Mouse (Mus musculus): Measurements from ENCODE around the gene Tmcc1. TPM values are rescaled to one million over a fixed set of nuclear protein-coding genes. Genes with fewer than 3 reads are reported as not detected.
"Not testable (repeated sequence)": the region's sequence is repeated elsewhere in the genome, so short reads cannot be mapped to it uniquely, and the experiment has no call there.

The Tmcc1 gene
- total RNA-seq, 2 experiments from 2014 or later = 5.4 to 9.9 TPM

- no peak for ATAC-seq (replicated peaks; ENCODE audit: poor library complexity, severe bottlenecking)
Observed at GRCm38 (mm10) chr6:116154854-116155624, 38.2 kb downstream of the Tmcc1 start.

- ATAC-seq (replicated peaks; ENCODE audit: poor library complexity, severe bottlenecking) = no peak
Observed at GRCm38 (mm10) chr6:116147386-116147785, 45.9 kb downstream of the Tmcc1 start.

- ATAC-seq (replicated peaks; ENCODE audit: poor library complexity, severe bottlenecking) = no peak
Observed at GRCm38 (mm10) chr6:116141696-116142095, 51.6 kb downstream of the Tmcc1 start.

GRCm38 (mm10) chr6:116140782-116141181, 52.5 kb downstream of the Tmcc1 start:
- ATAC-seq (replicated peaks; ENCODE audit: poor library complexity, severe bottlenecking) = no peak

GRCm38 (mm10) chr6:116139143-116139856, 54.0 kb downstream of the Tmcc1 start:
- no peak for ATAC-seq (replicated peaks; ENCODE audit: poor library complexity, severe bottlenecking)

GRCm38 (mm10) chr6:116135971-116136632, 57.2 kb downstream of the Tmcc1 start:
- ATAC-seq (replicated peaks; ENCODE audit: poor library complexity, severe bottlenecking) = peak; percentile 75

- peak; percentile 65 for ATAC-seq (replicated peaks; ENCODE audit: poor library complexity, severe bottlenecking)
Observed at GRCm38 (mm10) chr6:116133756-116134155, 59.5 kb downstream of the Tmcc1 start.

- ATAC-seq (replicated peaks; ENCODE audit: poor library complexity, severe bottlenecking) = peak; percentile 63
Observed at GRCm38 (mm10) chr6:116131771-116132170, 61.5 kb downstream of the Tmcc1 start.

- peak; percentile 69 for ATAC-seq (replicated peaks; ENCODE audit: poor library complexity, severe bottlenecking)
Observed at GRCm38 (mm10) chr6:116128710-116129109, 64.6 kb downstream of the Tmcc1 start.

- ATAC-seq (replicated peaks; ENCODE audit: poor library complexity, severe bottlenecking) = no peak
Observed at GRCm38 (mm10) chr6:116127918-116128443, 65.3 kb downstream of the Tmcc1 start.

- no peak for ATAC-seq (replicated peaks; ENCODE audit: poor library complexity, severe bottlenecking)
Observed at GRCm38 (mm10) chr6:116126577-116126976, 66.7 kb downstream of the Tmcc1 start.

- no peak for ATAC-seq (replicated peaks; ENCODE audit: poor library complexity, severe bottlenecking)
Observed at GRCm38 (mm10) chr6:116122881-116123280, 70.4 kb downstream of the Tmcc1 start.

- ATAC-seq (replicated peaks; ENCODE audit: poor library complexity, severe bottlenecking) = no peak
Observed at GRCm38 (mm10) chr6:116119669-116120068, 73.6 kb downstream of the Tmcc1 start.

GRCm38 (mm10) chr6:116116634-116117033, 76.7 kb downstream of the Tmcc1 start:
- ATAC-seq (replicated peaks; ENCODE audit: poor library complexity, severe bottlenecking) = not testable (repeated sequence)

- no peak for ATAC-seq (replicated peaks; ENCODE audit: poor library complexity, severe bottlenecking)
Observed at GRCm38 (mm10) chr6:116110588-116110987, 82.7 kb downstream of the Tmcc1 start.

GRCm38 (mm10) chr6:116107471-116108358, 85.6 kb downstream of the Tmcc1 start:
- peak; percentile 70 for ATAC-seq (replicated peaks; ENCODE audit: poor library complexity, severe bottlenecking)

GRCm38 (mm10) chr6:116106967-116107470, 86.3 kb downstream of the Tmcc1 start:
- ATAC-seq (replicated peaks; ENCODE audit: poor library complexity, severe bottlenecking) = peak; percentile 20

GRCm38 (mm10) chr6:116097579-116097978, 95.7 kb downstream of the Tmcc1 start:
- ATAC-seq (replicated peaks; ENCODE audit: poor library complexity, severe bottlenecking) = peak; percentile 53; the same call in 1 of the 2 replicates

GRCm38 (mm10) chr6:116089402-116089801, 103.9 kb downstream of the Tmcc1 start:
- ATAC-seq (replicated peaks; ENCODE audit: poor library complexity, severe bottlenecking) = peak; percentile 35; the same call in 1 of the 2 replicates

All from granulocyte monocyte progenitor cell, adult 5-6 weeks (primary cell).